Mouse (Mus musculus) ES-E14 (cell line): ENCODE data around the gene Impg1. TPM values are rescaled to one million over a fixed set of nuclear protein-coding genes. Genes with fewer than 3 reads are reported as not detected.
A peak's percentile ranks its signal among the peaks of the same experiment; 100 is the strongest.

Experiments
- DNase-seq: peaks from one replicate; pipeline ENCODE4 v3.0.0-alpha.2; 2013; ENCODE audit warnings: low read depth, low spot score
- H3K27ac ChIP-seq: 2 replicates; pipeline ENCODE4 v1.5.1; 2012; ENCODE audit warnings: low read depth, mild to moderate bottlenecking, low read length, moderate library complexity, mixed read lengths; ENCODE audit not compliant: poor library complexity, insufficient read depth, severe bottlenecking
- H3K36me3 ChIP-seq: 2 replicates; pipeline ENCODE4 v1.6.1; 2012; ENCODE audit warnings: mild to moderate bottlenecking, low read length, moderate library complexity, mixed read lengths; ENCODE audit not compliant: control insufficient read depth, poor library complexity, insufficient read depth, severe bottlenecking
- H3K4me1 ChIP-seq, 2 experiments: fragments of 150-350 bp in 1 of 2; sonication (generic) in 1 of 2; 2 replicates each; pipeline ENCODE4 v1.6.1; 2012; ENCODE audit warnings: low read length in 2 of 2, mild to moderate bottlenecking in 1 of 2, mixed read lengths in 1 of 2; ENCODE audit not compliant: control insufficient read depth in 2 of 2, insufficient read depth in 2 of 2, poor library complexity in 1 of 2
- H3K4me3 ChIP-seq, 2 experiments: fragments of 150-350 bp in 1 of 2; sonication (generic) in 1 of 2; 2 replicates each; pipeline ENCODE4 v1.5.1; 2012; ENCODE audit warnings: low read length in 2 of 2, low read depth in 1 of 2, mild to moderate bottlenecking in 1 of 2, mixed read lengths in 1 of 2; ENCODE audit not compliant: insufficient read depth in 1 of 2, poor library complexity in 1 of 2, severe bottlenecking in 1 of 2
- H3K9ac ChIP-seq: 2 replicates; pipeline ENCODE4 v1.6.1; 2012; ENCODE audit warnings: low read depth, mild to moderate bottlenecking, low read length, mixed read lengths; ENCODE audit not compliant: poor library complexity, insufficient read depth, severe bottlenecking
- H3K9me3 ChIP-seq: fragments of 150-350 bp; sonication (generic); 2 replicates; pipeline ENCODE4 v1.6.1; 2012; ENCODE audit warnings: low read depth, mild to moderate bottlenecking, low read length; ENCODE audit not compliant: control insufficient read depth, insufficient read depth
- CHD2 ChIP-seq: IDR thresholded peaks from 2 replicates; pipeline ENCODE4 v1.6.1; 2014; ENCODE audit warnings: mild to moderate bottlenecking, low read depth, low read length, inconsistent platforms
- HCFC1 ChIP-seq: IDR thresholded peaks from 2 replicates; pipeline ENCODE4 v1.6.1; 2012; ENCODE audit warnings: low read length, inconsistent platforms, borderline replicate concordance; ENCODE audit not compliant: insufficient read depth
- MAFK ChIP-seq: IDR thresholded peaks from 2 replicates; pipeline ENCODE4 v1.6.1; 2014; ENCODE audit warnings: mild to moderate bottlenecking, low read depth, low read length, inconsistent platforms; ENCODE audit not compliant: insufficient read depth
- ZC3H11A ChIP-seq: IDR thresholded peaks from 2 replicates; pipeline ENCODE4 v1.6.1; 2012; ENCODE audit warnings: low read depth, mild to moderate bottlenecking, inconsistent platforms, low read length, borderline replicate concordance
- ZNF384 ChIP-seq: IDR thresholded peaks from 2 replicates; pipeline ENCODE4 v1.6.1; 2012; ENCODE audit warnings: low read depth, low read length, inconsistent platforms
- in situ Hi-C, 2 experiments: fragments of 600-800 bp; cut with MboI; formaldehyde crosslinking; loops; one replicate each; pipeline ENCODE4 v1.15.1; 2025; ENCODE audit warnings: low sequenced_read_pairs in 2 of 2, inconsistent platforms in 1 of 2; ENCODE audit not compliant: unreplicated experiment in 2 of 2
- total RNA-seq: library from RNA; depleted of rRNA; stranded (reverse); fragments of 300-350 nt; gene quantifications from 2 replicates; pipeline ENCODE4 v1.2.3, GENCODE M21; 2012

The Impg1 gene
- total RNA-seq, 1 experiment, result not detected

GRCm38 (mm10) chr9:80313610-80314009, 151.7 kb downstream of the Impg1 start:
- Histone ChIP-seq H3K9me3 (no peaks in the 10 kb centered on the region), H3K36me3 (no peaks in the 10 kb centered on the region), H3K27ac (no peak overlapping the region), H3K4me3 (no peak overlapping the region), H3K4me1 (no peaks in the 10 kb centered on the region), H3K9ac (no peak overlapping the region)
- DNase-seq, result no peak
- TF ChIP-seq ZC3H11A (no peak), MAFK (no peak), ZNF384 (no peak), CHD2 (no peak), HCFC1 (no peak)
- in situ Hi-C loops, result no loop called here

GRCm38 (mm10) chr9:80307629-80308028, 157.7 kb downstream of the Impg1 start:
- Histone ChIP-seq H3K9ac (no peak overlapping the region), H3K9me3 (no peaks in the 10 kb centered on the region), H3K4me3 (no peak overlapping the region), H3K27ac (no peak overlapping the region), H3K4me1 (no peaks in the 10 kb centered on the region), H3K36me3 (no peaks in the 10 kb centered on the region)
- in situ Hi-C loops, result no loop called here
- DNase-seq, result no peak
- TF ChIP-seq CHD2, result no peak
- TF ChIP-seq HCFC1, result no peak
- TF ChIP-seq ZC3H11A, result no peak
- TF ChIP-seq MAFK, result no peak
- TF ChIP-seq ZNF384, result no peak

- in situ Hi-C loops, result no loop called here
- Histone ChIP-seq H3K9me3 (no peaks in the 10 kb centered on the region), H3K36me3 (no peaks in the 10 kb centered on the region), H3K9ac (no peak overlapping the region), H3K4me1 (no peaks in the 10 kb centered on the region), H3K4me3 (no peak overlapping the region), H3K27ac (no peak overlapping the region)
- TF ChIP-seq ZC3H11A, result no peak
- TF ChIP-seq MAFK, result no peak
- TF ChIP-seq ZNF384, result no peak
- no peak for TF ChIP-seq HCFC1
- TF ChIP-seq CHD2, result no peak
- DNase-seq, result no peak
Observed at GRCm38 (mm10) chr9:80306853-80307252, 158.4 kb downstream of the Impg1 start.

- Histone ChIP-seq H3K36me3 (no peaks in the 10 kb centered on the region), H3K4me3 (no peak overlapping the region), H3K27ac (no peak overlapping the region), H3K4me1 (no peaks in the 10 kb centered on the region), H3K9ac (no peak overlapping the region), H3K9me3 (no peaks in the 10 kb centered on the region)
- DNase-seq, result no peak
- in situ Hi-C loops, result no loop called here
- TF ChIP-seq CHD2 (no peak), ZC3H11A (no peak), HCFC1 (no peak), MAFK (no peak)
Observed at GRCm38 (mm10) chr9:80306390-80306789, 158.9 kb downstream of the Impg1 start.

- no peak overlapping the region for H3K9ac ChIP-seq
- no peaks in the 10 kb centered on the region for H3K9me3 ChIP-seq
- TF ChIP-seq ZNF384, result no peak
- TF ChIP-seq CHD2, result no peak
- TF ChIP-seq HCFC1, result no peak
- H3K27ac ChIP-seq, result no peak overlapping the region
- no peaks in the 10 kb centered on the region for H3K4me1 ChIP-seq
- peak; percentile 25 for DNase-seq
- in situ Hi-C loops, result no loop called here
- no peak overlapping the region for H3K4me3 ChIP-seq
- H3K36me3 ChIP-seq, result no peaks in the 10 kb centered on the region
Observed at GRCm38 (mm10) chr9:80303518-80303917, 161.8 kb downstream of the Impg1 start.
